29 mouse cellular contexts compared by ENCODE assay signal in the genomic region with DNA sequence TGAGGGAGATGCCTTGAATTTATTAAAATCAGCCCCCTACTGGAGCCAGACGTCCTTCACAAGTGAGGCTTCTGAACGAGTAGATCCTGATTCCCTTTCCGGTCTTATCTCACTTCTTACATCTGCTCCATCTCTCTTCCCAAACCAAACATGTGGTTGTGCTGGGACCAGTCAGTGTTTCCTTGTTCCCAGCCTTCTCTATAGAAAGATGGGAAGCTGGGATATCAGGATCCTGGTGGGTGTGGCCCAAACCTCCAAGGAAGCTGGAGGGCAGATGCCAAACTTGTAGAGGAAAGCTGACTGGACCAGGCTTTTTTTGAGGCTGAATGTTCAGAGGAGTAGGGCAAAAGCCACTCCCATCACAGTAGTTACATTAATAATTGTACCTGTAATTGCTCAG. TPM values are rescaled to one million over a fixed set of nuclear protein-coding genes. Genes with fewer than 3 reads are reported as not detected.
"Had no signal": no experiment of that assay in that cellular context is flagged by ENCODE, and none has a peak within 500 bp of the region (broad histone marks: within the 10 kb centered on the region; RNA-seq: fewer than 3 reads in every experiment).

No protein-coding gene starts in this region.

- H3K27ac ChIP-seq: embryonic facial prominence, embryonic 10.5 days; embryonic facial prominence, embryonic 12.5 days; embryonic facial prominence, embryonic 13.5 days; embryonic facial prominence, embryonic 15.5 days; forebrain, embryonic 10.5 days; forebrain, embryonic 12.5 days; forebrain, embryonic 13.5 days; forebrain, embryonic 15.5 days; gastrocnemius, adult 2 months; heart, adult 2 months had no signal

- DNase-seq: cerebellum, adult 9-10 months; cerebellum, adult 9-11 months; cerebellum, postnatal 10 days; cerebellum, postnatal 14 days; cerebellum, postnatal 25 days; cerebellum, postnatal 36 days; embryo, embryonic 11 days; forebrain, postnatal 0 days; gastrocnemius, adult 2 months; gastrocnemius, postnatal 10 days; gastrocnemius, postnatal 14 days; gastrocnemius, postnatal 25 days; gastrocnemius, postnatal 36 days; heart, adult 11 months; heart, adult 18-20 months; heart, adult 2 months had no signal

- H3K4me2 ChIP-seq: embryonic facial prominence, embryonic 12.5 days; embryonic facial prominence, embryonic 13.5 days; embryonic facial prominence, embryonic 15.5 days; forebrain, embryonic 12.5 days; forebrain, embryonic 13.5 days; forebrain, embryonic 15.5 days had no signal

- ATAC-seq: forebrain, embryonic 13.5 days; forebrain, embryonic 14.5 days; forebrain, embryonic 15.5 days; forebrain, embryonic 16.5 days; forebrain, postnatal 0 days had no signal

- H3K36me3 ChIP-seq: embryonic facial prominence, embryonic 10.5 days; embryonic facial prominence, embryonic 12.5 days; embryonic facial prominence, embryonic 13.5 days; embryonic facial prominence, embryonic 15.5 days; forebrain, embryonic 10.5 days; forebrain, embryonic 12.5 days; forebrain, embryonic 15.5 days had no signal

- H3K9me3 ChIP-seq: embryonic facial prominence, embryonic 10.5 days; embryonic facial prominence, embryonic 12.5 days; embryonic facial prominence, embryonic 13.5 days; embryonic facial prominence, embryonic 15.5 days; forebrain, embryonic 10.5 days; forebrain, embryonic 12.5 days; forebrain, embryonic 13.5 days; forebrain, embryonic 15.5 days had no signal

- H3K9ac ChIP-seq: embryonic facial prominence, embryonic 12.5 days; embryonic facial prominence, embryonic 13.5 days; embryonic facial prominence, embryonic 15.5 days; forebrain, embryonic 12.5 days; forebrain, embryonic 13.5 days; forebrain, embryonic 15.5 days; forebrain, postnatal 0 days had no signal

- H3K4me1 ChIP-seq: embryonic facial prominence, embryonic 10.5 days; embryonic facial prominence, embryonic 12.5 days; embryonic facial prominence, embryonic 13.5 days; forebrain, embryonic 10.5 days had no signal

- H3K4me3 ChIP-seq: embryonic facial prominence, embryonic 10.5 days; embryonic facial prominence, embryonic 12.5 days; embryonic facial prominence, embryonic 13.5 days; embryonic facial prominence, embryonic 15.5 days; erythroblast, embryonic 14.5 days; forebrain, embryonic 10.5 days; forebrain, embryonic 12.5 days; forebrain, embryonic 13.5 days; forebrain, embryonic 15.5 days; gastrocnemius, adult 2 months; heart, adult 2 months had no signal

- H3K27me3 ChIP-seq: embryonic facial prominence, embryonic 12.5 days; embryonic facial prominence, embryonic 13.5 days; embryonic facial prominence, embryonic 15.5 days; forebrain, embryonic 12.5 days; forebrain, embryonic 13.5 days; forebrain, embryonic 15.5 days had no signal

RNA-seq across cellular contexts. Expression of gene Chst3, which starts 44.6 kb away (rescaled TPM):
- total RNA-seq: common myeloid progenitor, adult 5-6 weeks; granulocyte monocyte progenitor cell, adult 5-6 weeks had no signal
- polyA plus RNA-seq: erythroblast, embryonic 14.5 days had no signal
